Mouse (Mus musculus) lung, adult 2 months (tissue): ENCODE results near the gene Zfp420.

Source experiments
- CTCF ChIP-seq: fragments of 200-500 bp; IDR thresholded peaks from 2 replicates; pipeline ENCODE4 v1.5.1; 2011; ENCODE audit warnings: mild to moderate bottlenecking, low read length, control low read depth; ENCODE audit not compliant: insufficient read depth
- POLR2A ChIP-seq: fragments of 200-500 bp; IDR thresholded peaks from 2 replicates; pipeline ENCODE4 v1.6.1; 2011; ENCODE audit warnings: low read depth, mild to moderate bottlenecking, control low read depth, low read length, borderline replicate concordance; ENCODE audit errors: extremely low read depth

DNA sequence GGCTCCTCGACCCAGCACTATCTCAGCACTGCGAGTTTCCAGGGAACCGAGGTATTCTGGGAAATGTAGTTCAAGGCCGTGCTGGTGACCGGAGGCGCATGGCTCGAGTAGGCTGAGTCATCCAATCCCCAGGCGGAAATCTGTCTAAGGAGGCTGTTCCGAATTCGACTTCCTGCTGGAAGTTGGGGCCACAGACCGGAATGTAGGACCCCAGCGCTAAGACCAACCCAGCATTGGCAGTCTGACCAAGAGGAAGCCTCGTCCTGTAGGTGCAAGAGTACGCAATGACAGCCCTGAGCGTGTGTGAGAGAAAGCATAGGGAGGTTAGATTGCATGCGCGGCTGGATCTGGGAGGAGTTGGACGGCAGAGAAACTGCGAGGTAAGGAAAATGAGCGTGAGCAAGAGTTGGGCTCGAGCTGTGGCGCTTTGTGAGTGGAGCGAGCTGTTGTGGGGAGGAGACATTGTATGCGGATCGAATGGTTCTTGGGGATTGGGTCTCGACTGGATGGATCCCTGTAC, 43.8 kb upstream of the Zfp420 start, which contains the start of gene Zfp790:
- TF ChIP-seq CTCF (no peak), POLR2A (peak; percentile 87; the same call in 1 of the 2 replicates)
